Comparison of ENCODE assay signal across 8 mouse cellular contexts in genomic region chr10:99577041-99577681, GRCm38 (mm10).
DNase-seq lines count a peak whose midpoint lies in the region; ATAC-seq and TF ChIP-seq lines count a peak whose summit lies in the region.

No protein-coding gene starts in this region.

- peak; percentile 83 for ATAC-seq in activated CD4-positive, CD25-positive, alpha-beta regulatory T cell, adult 4 months
- ATAC-seq in hematopoietic stem cell, adult 5-6 weeks (replicated peaks in 1 of 2; ENCODE audit: insufficient read depth in 1 of 2, low FRiP score in 2 of 2, low TSS enrichment in 1 of 2, low read depth in 1 of 2, poor library complexity in 2 of 2, severe bottlenecking in 2 of 2): peak; percentile 85 to 90
- peak; percentile 61; the same call in 1 of the 2 replicates for ATAC-seq in midbrain, embryonic 14.5 days (ENCODE audit: low FRiP score, low TSS enrichment)

- no peaks in the 10 kb centered on the region for H3K27me3 ChIP-seq in midbrain, embryonic 14.5 days (ENCODE audit: control insufficient read depth, insufficient read depth, low read length)

- no peaks in the 10 kb centered on the region for H3K36me3 ChIP-seq in midbrain, embryonic 14.5 days (ENCODE audit: control insufficient read depth, insufficient read depth, low read length)

- peak; percentile 96 for TF ChIP-seq CTCF in cortical plate, adult 2 months (IDR thresholded peaks at IDR 0.05; ENCODE audit: extremely low read depth, insufficient read depth, low read length)

- no peak overlapping the region for H3K4me2 ChIP-seq in midbrain, embryonic 14.5 days (ENCODE audit: low read length)

- H3K27ac ChIP-seq in cortical plate, adult 2 months (ENCODE audit: insufficient read depth, low read length): no peak overlapping the region
- H3K27ac ChIP-seq in midbrain, embryonic 14.5 days (replicated peaks; ENCODE audit: low read depth, low read length): no peak overlapping the region

- H3K9me3 ChIP-seq in midbrain, embryonic 14.5 days (ENCODE audit: control insufficient read depth, low read length): no peaks in the 10 kb centered on the region

- H3K4me1 ChIP-seq in cortical plate, adult 2 months (ENCODE audit: control insufficient read depth, insufficient read depth, low read length): no peaks in the 10 kb centered on the region
- peaks cover 11% of the 10 kb centered on the region for H3K4me1 ChIP-seq in midbrain, embryonic 14.5 days (ENCODE audit: control insufficient read depth, insufficient read depth, low read length)

- 33% methylated on average over 12 of the region's 12 CpGs for WGBS in midbrain, embryonic 14.5 days

- no peak overlapping the region for H3K9ac ChIP-seq in midbrain, embryonic 14.5 days (replicated peaks; ENCODE audit: low read length)

- intact Hi-C loops in left cerebral cortex, postnatal 10 days (cut with DNase I): loop anchor here (1.0 to 10.0 kb wide), 5 partner anchors 40 to 411 kb away; no protein-coding TSS in a partner anchor

- no peak overlapping the region for H3K4me3 ChIP-seq in cortical plate, adult 2 months (ENCODE audit: insufficient read depth, low read length)
- no peak overlapping the region for H3K4me3 ChIP-seq in midbrain, embryonic 14.5 days (replicated peaks; ENCODE audit: low read depth, low read length)

- peak; percentile 53 for DNase-seq in right cerebral cortex, adult 18-20 months
- no peak for DNase-seq in right cerebral cortex, postnatal 25 days
- peak; percentile 36 to 47 for DNase-seq in left cerebral cortex, postnatal 10 days (ENCODE audit: extremely low spot score in 1 of 2, low spot score in 2 of 2)
- DNase-seq in midbrain, embryonic 14.5 days: peak; percentile 87
- peak; percentile 63 for DNase-seq in thymus, postnatal 25 days

- TF ChIP-seq POLR2A in cortical plate, adult 2 months (IDR thresholded peaks at IDR 0.05; ENCODE audit: extremely low read depth, insufficient read depth, low read length): no peak
